Mouse (Mus musculus) cerebellum, adult 9-11 months (tissue): ENCODE measurements around the gene Gsap.
"Not testable (repeated sequence)": the region's sequence is repeated elsewhere in the genome, so short reads cannot be mapped to it uniquely, and the experiment has no call there.

Source experiments
- DNase-seq: peaks from one replicate; pipeline ENCODE4 v3.0.0; 2022

The Gsap gene

GRCm38 (mm10) chr5:21329672-21330665 lies 143.9 kb downstream of the Gsap start:
- no peak for DNase-seq

- no peak for DNase-seq
Measured at GRCm38 (mm10) chr5:21331656-21332055, 145.6 kb downstream of the Gsap start.

GRCm38 (mm10) chr5:21332119-21332518 lies 146.1 kb downstream of the Gsap start:
- DNase-seq, result no peak

- DNase-seq, result not testable (repeated sequence)
Measured at GRCm38 (mm10) chr5:21342265-21342664, 156.2 kb downstream of the Gsap start.

GRCm38 (mm10) chr5:21348366-21348765 lies 162.3 kb downstream of the Gsap start:
- DNase-seq, result no peak

- DNase-seq, result no peak
Measured at GRCm38 (mm10) chr5:21351678-21352077, 165.6 kb downstream of the Gsap start.

GRCm38 (mm10) chr5:21358648-21359047 lies 172.6 kb downstream of the Gsap start:
- DNase-seq, result no peak

- DNase-seq, result no peak
Measured at GRCm38 (mm10) chr5:21363343-21363742, 177.3 kb downstream of the Gsap start.
